Mouse (Mus musculus) forebrain, postnatal 0 days (tissue): ENCODE measurements at regions not wholly inside any gene's neighbourhood (a gene's known extent, or its start where the extent isn't known, plus 50 kb on each side); places are given as distances from the start of the nearest gene placed in this dataset.
"Not testable (repeated sequence)": the region's sequence is repeated elsewhere in the genome, so short reads cannot be mapped to it uniquely, and the experiment has no call there.

Experiments
- ATAC-seq: fragments of 200-750 bp; cut with Nextera tagmentation; 2 replicates; pipeline ENCODE4 v1.8.0; 2017; ENCODE audit warnings: mild to moderate bottlenecking, moderate library complexity
- DNase-seq: peaks from one replicate; pipeline ENCODE4 v3.0.0-alpha.2; 2015
- H3K27ac ChIP-seq: fragments of 300-500 bp; sonication (generic); 2 replicates; pipeline ENCODE4 v1.5.1; 2014; ENCODE audit warnings: low read depth, mild to moderate bottlenecking, antibody characterized with exemption, low read length, moderate library complexity, mixed read lengths
- H3K27me3 ChIP-seq: fragments of 300-500 bp; sonication (generic); 2 replicates; pipeline ENCODE4 v1.6.1; 2014; ENCODE audit warnings: mild to moderate bottlenecking, low read length, mixed read lengths; ENCODE audit not compliant: insufficient read depth
- H3K36me3 ChIP-seq: fragments of 300-500 bp; sonication (generic); 2 replicates; pipeline ENCODE4 v1.6.1; 2014; ENCODE audit warnings: mild to moderate bottlenecking, moderate library complexity; ENCODE audit not compliant: insufficient read depth
- H3K4me1 ChIP-seq: fragments of 300-500 bp; sonication (generic); 2 replicates; pipeline ENCODE4 v1.6.1; 2014; ENCODE audit warnings: antibody characterized with exemption; ENCODE audit not compliant: insufficient read depth
- H3K4me2 ChIP-seq: fragments of 300-500 bp; sonication (generic); 2 replicates; pipeline ENCODE4 v1.6.1; 2014; ENCODE audit warnings: low read depth, mild to moderate bottlenecking, moderate library complexity
- H3K4me3 ChIP-seq: fragments of 300-500 bp; sonication (generic); 2 replicates; pipeline ENCODE4 v1.5.1; 2014; ENCODE audit warnings: low read depth, low read length, mixed read lengths
- H3K9ac ChIP-seq: fragments of 300-500 bp; sonication (generic); 2 replicates; pipeline ENCODE4 v1.6.1; 2014; ENCODE audit warnings: mild to moderate bottlenecking
- H3K9me3 ChIP-seq: fragments of 300-500 bp; sonication (generic); 2 replicates; pipeline ENCODE4 v1.6.1; 2016; ENCODE audit warnings: low read length
- CTCF ChIP-seq: sonication (generic); IDR thresholded peaks from 2 replicates; pipeline ENCODE4 v1.5.1; 2016; ENCODE audit warnings: antibody characterized with exemption, control low read depth, low read depth
- WGBS: fragments of 180-500 bp; shearing (Covaris S2); extraction: QIAGEN DNeasy Blood & Tissue Kit; methylation state at CpG from one replicate; pipeline ENCODE4 v1.1.7; 2014; 5-methylcytosine and 5-hydroxymethylcytosine counted together

DNA sequence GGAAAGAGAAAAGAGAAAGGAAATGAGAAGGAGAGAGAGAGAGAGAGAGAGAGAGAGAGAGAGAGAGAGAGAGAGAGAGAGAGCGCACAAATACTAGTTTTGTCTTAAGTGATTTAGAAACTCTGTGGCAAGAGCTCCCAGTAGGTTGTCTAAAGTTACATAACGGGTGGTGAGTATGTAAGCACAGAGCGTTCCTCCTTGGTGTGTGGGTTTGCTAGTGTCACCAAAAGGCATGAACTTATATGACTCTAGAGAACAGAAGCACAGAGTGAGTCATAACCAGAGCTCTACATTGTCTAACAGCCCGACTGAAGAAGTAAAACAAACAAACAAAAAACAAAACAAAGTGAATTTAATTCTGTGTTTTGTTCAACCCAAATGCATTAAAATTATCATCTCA, 177.9 kb upstream of the Tmem45b start:
- 83% methylated on average over 4 of the region's 4 CpGs for WGBS
- Histone ChIP-seq H3K27me3 (no peaks in the 10 kb centered on the region), H3K9ac (no peak overlapping the region), H3K27ac (no peak overlapping the region), H3K9me3 (peaks cover under 1% of the 10 kb centered on the region; the same call in 1 of the 2 replicates), H3K36me3 (no peaks in the 10 kb centered on the region), H3K4me2 (no peak overlapping the region), H3K4me3 (no peak overlapping the region), H3K4me1 (no peaks in the 10 kb centered on the region)
- no peak for ATAC-seq
- no peak for DNase-seq
- TF ChIP-seq CTCF, result no peak

DNA sequence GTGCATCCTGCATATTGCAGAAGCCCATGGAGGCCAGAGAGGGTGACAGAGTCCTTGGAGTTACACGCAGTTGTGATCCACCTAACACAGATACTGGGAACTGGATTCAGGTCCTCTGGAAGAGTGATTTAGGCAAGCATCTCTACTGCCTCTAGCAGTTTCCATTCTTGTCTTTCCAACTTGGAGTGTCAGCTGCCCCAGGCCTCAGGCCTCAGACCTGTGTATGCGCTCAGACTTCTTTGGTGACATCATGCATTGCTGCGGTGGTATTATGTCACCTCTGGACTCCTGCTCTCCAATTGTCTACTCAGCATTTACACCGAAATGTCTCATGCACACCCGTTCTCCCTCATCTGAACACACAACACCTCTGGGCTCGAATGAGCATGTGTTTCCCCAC, 164.0 kb upstream of the Tmem45b start:
- no peak for TF ChIP-seq CTCF
- Histone ChIP-seq H3K4me1 (no peaks in the 10 kb centered on the region), H3K4me2 (no peak overlapping the region), H3K36me3 (no peaks in the 10 kb centered on the region), H3K9me3 (no peaks in the 10 kb centered on the region), H3K27me3 (no peaks in the 10 kb centered on the region), H3K4me3 (no peak overlapping the region), H3K9ac (no peak overlapping the region), H3K27ac (no peak overlapping the region)
- WGBS, result 91% methylated on average over 6 of the region's 6 CpGs
- no peak for DNase-seq
- ATAC-seq, result no peak

DNA sequence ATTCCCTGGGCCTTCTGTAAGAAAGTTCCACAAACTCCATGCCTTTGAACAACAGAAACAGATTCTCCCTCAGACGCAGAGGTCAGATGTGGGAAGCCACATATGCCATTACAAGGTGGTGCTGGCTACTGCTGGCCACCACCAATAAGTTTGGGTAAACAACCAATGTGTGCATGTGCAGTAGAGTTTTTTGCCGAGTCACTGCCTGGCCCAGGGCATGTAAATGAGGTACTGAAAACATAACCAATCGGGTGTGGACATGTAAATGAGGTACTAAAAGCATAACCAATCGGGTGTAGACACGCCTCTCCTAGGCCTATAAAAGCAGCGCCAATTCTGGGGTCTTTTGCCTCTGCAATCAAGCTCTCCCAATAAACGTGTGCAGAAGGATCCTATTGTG, 157.3 kb upstream of the Tmem45b start:
- H3K4me1 ChIP-seq, H3K27ac ChIP-seq, H3K9ac ChIP-seq, DNase-seq, H3K36me3 ChIP-seq, ATAC-seq, H3K4me2 ChIP-seq, H3K27me3 ChIP-seq, H3K9me3 ChIP-seq, H3K4me3 ChIP-seq: not testable (repeated sequence)
- WGBS, result 92% methylated on average over 7 of the region's 7 CpGs

DNA sequence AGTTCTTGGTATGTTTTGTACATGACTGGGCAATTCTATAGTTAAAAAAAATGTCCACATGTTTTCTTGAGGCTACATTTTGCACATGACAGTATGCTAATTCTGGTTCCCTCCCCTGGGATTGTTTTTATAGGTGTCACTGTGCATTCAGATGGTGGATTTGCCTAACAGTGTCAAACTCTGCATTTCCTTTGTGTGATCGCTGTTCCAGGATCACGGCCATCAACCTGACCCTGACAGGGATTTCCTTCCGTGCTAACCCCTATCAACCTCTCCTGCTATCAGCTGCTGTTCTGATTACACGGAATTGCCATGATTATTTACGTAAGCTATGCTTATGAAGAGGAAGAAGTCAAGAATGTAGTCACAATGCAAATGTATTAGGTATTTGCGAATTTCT, 155.1 kb upstream of the Tmem45b start:
- H3K27me3 ChIP-seq, result no peaks in the 10 kb centered on the region
- no peak for DNase-seq
- H3K4me3 ChIP-seq, result no peak overlapping the region
- H3K36me3 ChIP-seq, result no peaks in the 10 kb centered on the region
- H3K27ac ChIP-seq, result no peak overlapping the region
- H3K9ac ChIP-seq, result no peak overlapping the region
- H3K4me2 ChIP-seq, result no peak overlapping the region
- no peaks in the 10 kb centered on the region for H3K4me1 ChIP-seq
- 71% methylated on average over 6 of the region's 6 CpGs for WGBS
- no peaks in the 10 kb centered on the region for H3K9me3 ChIP-seq
- no peak for TF ChIP-seq CTCF
- ATAC-seq, result no peak

DNA sequence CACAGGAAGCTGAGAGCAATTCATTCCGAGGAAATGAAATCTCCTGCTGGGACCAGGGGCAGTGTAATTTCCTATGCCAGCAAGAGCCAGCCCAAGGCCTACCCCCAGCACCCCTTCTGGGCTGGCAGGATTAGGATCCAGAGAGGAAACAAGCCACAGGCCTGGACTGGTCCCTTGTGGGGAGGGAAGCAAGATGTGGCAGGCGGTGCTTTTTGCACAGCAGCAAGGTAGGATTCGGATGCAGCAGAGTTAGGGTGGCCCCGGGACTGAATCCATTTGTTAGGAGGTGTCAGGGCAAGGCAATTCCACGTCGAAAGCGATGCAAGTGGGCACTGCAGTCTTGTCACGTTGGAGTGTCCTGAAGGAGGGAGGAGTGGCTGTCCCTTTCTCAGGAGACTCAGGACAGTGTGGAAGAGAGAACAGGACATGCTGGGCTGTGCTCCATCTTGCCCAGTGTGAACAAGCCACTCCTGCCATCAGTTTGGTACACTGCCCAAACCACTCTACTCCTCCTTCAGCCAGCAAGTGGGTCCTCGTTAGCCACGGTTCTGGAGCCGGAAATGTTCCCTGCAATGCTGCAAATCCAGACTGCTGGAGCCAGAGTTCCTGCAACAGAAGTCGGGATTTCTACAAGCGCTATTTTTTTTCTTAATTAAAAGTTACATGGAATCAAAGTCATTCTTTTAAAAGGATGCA, 150.1 kb upstream of the Tmem45b start:
- Histone ChIP-seq H3K4me3 (no peak overlapping the region), H3K4me1 (no peaks in the 10 kb centered on the region), H3K36me3 (no peaks in the 10 kb centered on the region), H3K27ac (no peak overlapping the region), H3K4me2 (no peak overlapping the region), H3K9ac (no peak overlapping the region), H3K9me3 (no peaks in the 10 kb centered on the region), H3K27me3 (no peaks in the 10 kb centered on the region)
- WGBS, result 70% methylated on average over 13 of the region's 13 CpGs
- ATAC-seq, result no peak
- no peak for TF ChIP-seq CTCF
- no peak for DNase-seq

DNA sequence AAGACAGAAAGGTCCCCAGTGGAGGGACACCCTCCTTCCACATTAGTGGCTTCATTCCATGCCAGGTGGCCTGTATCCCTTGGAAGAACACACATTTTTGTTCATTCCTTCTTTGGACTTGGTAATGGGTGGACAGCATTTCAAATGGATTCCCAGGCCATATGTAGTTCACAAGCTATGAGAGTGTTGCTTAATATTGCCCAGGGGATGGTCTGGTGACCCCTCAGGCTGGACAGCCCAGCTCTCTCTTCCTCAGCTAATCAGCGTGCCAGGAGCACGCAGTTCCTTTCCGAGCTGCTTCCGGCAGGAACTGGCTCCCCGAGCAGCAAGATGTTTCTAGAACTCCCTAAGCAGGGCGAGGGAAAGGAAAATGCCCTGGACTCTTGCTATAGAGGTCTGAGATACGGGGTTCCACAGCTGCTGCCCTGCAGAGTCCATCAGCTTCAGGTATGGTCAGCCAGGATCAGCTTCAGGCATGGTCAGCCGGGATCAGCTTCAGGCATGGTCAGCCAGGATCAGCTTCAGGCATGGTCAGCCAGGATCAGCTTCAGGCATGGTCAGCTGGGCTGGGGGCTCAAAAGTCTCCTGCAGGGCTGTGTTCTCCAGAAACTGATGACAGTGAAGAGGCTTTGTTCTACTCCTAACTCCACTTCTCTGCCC, 146.9 kb upstream of the Tmem45b start:
- ATAC-seq, result no peak
- 80% methylated on average over 8 of the region's 8 CpGs for WGBS
- Histone ChIP-seq H3K4me2 (no peak overlapping the region), H3K27me3 (no peaks in the 10 kb centered on the region), H3K4me3 (no peak overlapping the region), H3K27ac (no peak overlapping the region), H3K4me1 (no peaks in the 10 kb centered on the region), H3K36me3 (no peaks in the 10 kb centered on the region), H3K9ac (no peak overlapping the region), H3K9me3 (no peaks in the 10 kb centered on the region)
- DNase-seq, result no peak
- TF ChIP-seq CTCF, result no peak

DNA sequence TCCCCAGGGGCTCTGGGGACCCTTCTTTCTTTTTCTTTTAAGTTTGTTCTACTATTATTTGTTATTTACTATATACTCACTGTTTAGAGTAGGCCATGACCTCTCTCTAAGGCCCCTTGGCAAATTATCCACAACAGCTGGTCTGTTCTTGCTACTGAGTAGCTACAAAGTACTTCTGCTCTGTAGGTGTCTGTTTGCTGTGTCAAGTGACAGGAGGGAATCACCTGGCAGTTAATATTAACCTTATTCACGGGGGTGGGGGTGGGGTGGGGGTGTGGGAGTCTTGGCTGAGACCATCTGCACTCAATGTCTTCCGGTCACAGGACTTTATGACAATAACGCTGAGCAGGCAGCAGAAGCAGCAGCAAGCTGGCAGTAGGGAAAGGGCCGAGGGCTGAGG, 146.4 kb upstream of the Tmem45b start:
- 68% methylated on average over 4 of the region's 4 CpGs for WGBS
- TF ChIP-seq CTCF, result no peak

More for the DNA sequence above, 146.4 kb upstream of the Tmem45b start:
- Histone ChIP-seq H3K9me3 (no peaks in the 10 kb centered on the region), H3K4me3 (no peak overlapping the region), H3K27ac (no peak overlapping the region), H3K27me3 (no peaks in the 10 kb centered on the region), H3K9ac (no peak overlapping the region), H3K36me3 (no peaks in the 10 kb centered on the region), H3K4me2 (no peak overlapping the region), H3K4me1 (no peaks in the 10 kb centered on the region)
- DNase-seq (no peak), ATAC-seq (no peak)
